Mouse (Mus musculus): ENCODE measurements around the gene Tmem19. TPM values are rescaled to one million over a fixed set of nuclear protein-coding genes. Genes with fewer than 3 reads are reported as not detected.

Tmem19 gene
- 4.3 and 5.0 TPM in 2 replicates for polyA plus RNA-seq (2012; rRNA removed)

DNA sequence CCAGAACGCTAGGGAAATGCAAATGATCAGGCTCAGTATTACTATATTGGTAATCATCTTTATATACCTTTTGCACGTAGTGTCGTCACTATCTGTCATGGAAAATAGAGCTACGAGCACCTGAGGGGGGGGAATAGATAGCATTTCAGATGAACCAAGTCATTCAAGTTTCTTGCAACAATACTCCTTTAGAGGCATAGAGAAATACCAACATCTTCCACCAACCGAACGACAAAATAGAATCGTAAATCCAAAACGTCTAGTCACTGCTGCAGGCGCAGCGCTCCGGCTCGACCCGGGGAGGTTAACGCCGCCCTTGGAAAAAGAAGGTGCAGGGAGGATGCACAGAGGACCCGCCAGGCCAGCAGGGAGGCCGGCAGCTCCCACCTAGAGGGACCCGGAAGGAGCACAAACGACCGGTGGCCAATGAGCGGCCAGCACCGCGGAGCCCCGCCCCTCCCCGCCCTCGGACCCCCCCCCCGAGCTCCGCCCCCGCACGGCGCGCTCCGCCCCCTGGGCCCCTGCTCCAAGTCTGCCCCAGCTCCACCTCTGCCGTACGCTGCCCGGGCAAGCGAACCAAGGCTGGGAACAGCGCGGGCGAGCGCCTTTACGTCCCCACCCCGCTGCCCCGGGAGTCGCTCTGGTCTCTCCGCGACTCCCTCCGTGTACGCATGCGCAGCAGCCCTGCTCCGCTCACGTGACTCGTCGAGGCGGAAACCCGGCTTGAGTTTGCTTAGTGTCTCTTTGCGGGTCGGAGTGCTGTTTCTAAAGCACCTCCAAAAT is at the start of gene Tmem19:
TSS of gene Tmem19 (minus strand) at position 662 of the 783 bp plus-strand sequence.

DNA sequence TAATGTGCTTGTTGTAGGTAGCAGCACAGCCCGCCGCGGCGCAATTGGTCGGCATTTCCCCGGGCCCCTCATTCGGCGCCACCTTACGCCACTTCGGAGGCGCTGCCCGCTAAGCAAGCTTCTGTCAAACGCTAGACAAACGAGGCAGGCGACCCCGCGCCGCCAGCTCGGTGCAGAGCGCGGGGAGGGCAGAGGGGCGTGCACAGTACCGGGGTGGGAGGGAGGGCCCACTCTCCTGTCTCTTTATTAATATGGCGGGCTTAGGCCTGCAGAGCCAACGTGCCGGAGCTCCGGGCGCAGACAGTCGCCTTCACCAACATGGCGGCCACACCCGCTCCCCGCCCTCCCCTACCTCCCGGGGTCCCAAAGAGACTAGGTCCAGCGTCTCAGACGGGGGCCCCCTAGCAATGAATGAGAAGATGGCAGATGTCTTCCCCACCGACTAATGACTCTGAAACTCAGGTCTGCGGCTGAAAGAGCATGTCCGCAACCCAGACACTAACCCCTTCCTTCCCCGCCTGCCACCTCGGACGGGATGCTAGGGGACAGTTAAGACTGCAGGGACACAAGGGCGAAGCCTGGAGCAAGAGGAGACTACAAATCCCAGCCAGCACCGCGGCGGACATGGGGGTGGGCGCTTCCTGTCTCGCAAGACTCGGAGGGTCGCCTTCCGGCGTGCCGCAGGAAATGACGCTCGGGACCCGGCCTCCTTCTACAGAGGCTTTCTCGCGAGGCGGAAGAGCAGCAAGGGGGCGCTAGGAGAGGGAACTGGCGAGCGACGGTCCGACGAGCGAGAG is 22.1 kb upstream of the Tmem19 start, which contains the start of the genes Thap2 and Zfc3h1:
TSS of gene Thap2 (minus strand) at position 223 of the 797 bp plus-strand sequence.
TSS of gene Zfc3h1 (plus strand) at position 739 of the 797 bp plus-strand sequence.

DNA sequence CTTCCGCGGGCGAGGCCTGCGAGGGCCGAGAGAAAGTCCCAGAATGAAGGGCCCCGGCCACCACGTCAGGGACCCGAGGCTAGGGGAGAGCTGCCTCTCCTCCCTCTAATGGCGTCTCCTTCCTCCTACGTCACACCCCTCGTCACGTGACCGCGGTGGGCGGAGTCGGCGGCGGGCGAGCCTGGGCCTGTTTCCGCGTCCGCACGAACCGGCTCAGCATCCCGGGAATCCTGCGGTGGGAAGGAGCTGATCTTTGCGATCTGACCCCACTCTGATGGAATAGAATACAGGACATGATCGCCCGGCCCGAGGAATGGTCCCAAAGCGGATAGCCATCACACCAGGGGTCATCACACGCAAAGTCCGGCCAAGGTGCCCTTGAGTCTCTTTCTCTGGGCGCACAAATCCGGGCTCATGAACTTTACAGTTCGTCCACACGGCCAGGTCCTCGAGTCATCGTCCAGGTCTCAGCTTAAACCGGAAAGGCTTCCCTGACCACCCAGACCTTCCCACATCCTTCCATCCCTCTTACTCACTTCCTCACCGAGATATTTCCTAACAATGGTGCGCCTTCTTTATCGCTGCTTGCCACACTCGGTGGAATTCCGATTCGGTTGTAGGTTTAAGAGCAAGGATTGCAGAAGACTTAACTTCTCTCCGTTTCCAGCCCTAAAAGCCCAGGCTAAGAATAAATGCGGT is 46.7 kb downstream of the Tmem19 start, which contains the start of gene Rab21:
TSS of gene Rab21 (minus strand) at position 122 of the 699 bp plus-strand sequence.

Other genes with a start within 250 kb of the Tmem19 start
- gene Tph2, start 177.5 kb downstream of the Tmem19 start, polyA plus RNA-seq (2012; rRNA removed): not detected in 2 replicates
- gene Tbc1d15, start 111.0 kb downstream of the Tmem19 start, polyA plus RNA-seq (2012; rRNA removed): 11.7 and 14.6 TPM in 2 replicates
- gene Rab21, start 46.9 kb downstream of the Tmem19 start, polyA plus RNA-seq (2012; rRNA removed): 6.9 and 8.1 TPM in 2 replicates
- 3.3 and 4.2 TPM in 2 replicates for gene Thap2, start 21.9 kb upstream of the Tmem19 start, polyA plus RNA-seq (2012; rRNA removed)
- gene Zfc3h1, start 22.5 kb upstream of the Tmem19 start, polyA plus RNA-seq (2012; rRNA removed): 34.7 and 38.0 TPM in 2 replicates
- gene A930009A15Rik, start 207.5 kb upstream of the Tmem19 start, polyA plus RNA-seq (2012; rRNA removed): not detected in 2 replicates
- gene Lgr5, start 225.3 kb upstream of the Tmem19 start, polyA plus RNA-seq (2012; rRNA removed): 0.55 and 0.69 TPM in 2 replicates

Data from liver, embryonic 14 days (tissue).